Mouse (Mus musculus): ENCODE measurements around the gene Ndufb6. TPM values are rescaled to one million over a fixed set of nuclear protein-coding genes. Genes with fewer than 3 reads are reported as not detected.

The Ndufb6 gene
- polyA plus RNA-seq (2015; fragmentation: Nextera tagmentation; extraction: Ambion mirVana): 196 and 206 TPM in 2 replicates

DNA sequence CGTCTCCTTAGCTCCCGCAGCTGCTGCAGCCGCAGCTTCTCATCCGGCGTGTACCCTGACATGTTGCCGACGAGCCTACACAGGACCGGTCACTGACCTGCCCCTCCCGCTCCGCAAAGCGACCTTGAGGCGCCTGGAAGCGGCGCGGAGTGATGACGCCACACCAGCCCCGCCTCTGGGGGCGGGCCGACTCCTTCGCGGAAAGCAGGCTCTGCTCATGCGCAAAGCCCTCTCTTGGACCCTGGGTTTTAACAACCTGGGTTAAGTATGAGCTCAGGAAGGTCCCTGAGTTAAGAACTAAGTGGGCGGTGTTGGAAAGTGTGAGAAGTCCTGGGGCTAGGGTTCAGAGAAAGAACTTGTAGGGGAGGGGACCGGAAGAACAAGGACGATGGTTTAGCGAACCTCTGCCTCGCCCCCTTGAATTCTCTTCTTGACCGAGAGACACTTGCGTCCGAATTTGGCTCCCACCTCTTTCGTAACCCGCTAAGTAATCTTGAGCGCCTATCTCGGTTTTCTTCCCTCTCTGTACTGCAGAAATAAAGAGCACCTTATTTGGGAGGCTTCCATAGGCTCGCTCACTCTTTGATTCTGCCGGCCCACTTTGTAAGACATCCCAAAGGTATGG, at the start of gene Ndufb6:
Gene Ndufb6 (minus strand): TSS at position 146 of the 625 bp plus-strand sequence.

GRCm38 (mm10) chr4:40269430-40270032, 9.7 kb downstream of the Ndufb6 start, which contains the start of the genes Smim27 and Topors:
TSS of gene Smim27 (plus strand) at chr4:40269579.
TSS of gene Topors (minus strand) at chr4:40269850.

DNA sequence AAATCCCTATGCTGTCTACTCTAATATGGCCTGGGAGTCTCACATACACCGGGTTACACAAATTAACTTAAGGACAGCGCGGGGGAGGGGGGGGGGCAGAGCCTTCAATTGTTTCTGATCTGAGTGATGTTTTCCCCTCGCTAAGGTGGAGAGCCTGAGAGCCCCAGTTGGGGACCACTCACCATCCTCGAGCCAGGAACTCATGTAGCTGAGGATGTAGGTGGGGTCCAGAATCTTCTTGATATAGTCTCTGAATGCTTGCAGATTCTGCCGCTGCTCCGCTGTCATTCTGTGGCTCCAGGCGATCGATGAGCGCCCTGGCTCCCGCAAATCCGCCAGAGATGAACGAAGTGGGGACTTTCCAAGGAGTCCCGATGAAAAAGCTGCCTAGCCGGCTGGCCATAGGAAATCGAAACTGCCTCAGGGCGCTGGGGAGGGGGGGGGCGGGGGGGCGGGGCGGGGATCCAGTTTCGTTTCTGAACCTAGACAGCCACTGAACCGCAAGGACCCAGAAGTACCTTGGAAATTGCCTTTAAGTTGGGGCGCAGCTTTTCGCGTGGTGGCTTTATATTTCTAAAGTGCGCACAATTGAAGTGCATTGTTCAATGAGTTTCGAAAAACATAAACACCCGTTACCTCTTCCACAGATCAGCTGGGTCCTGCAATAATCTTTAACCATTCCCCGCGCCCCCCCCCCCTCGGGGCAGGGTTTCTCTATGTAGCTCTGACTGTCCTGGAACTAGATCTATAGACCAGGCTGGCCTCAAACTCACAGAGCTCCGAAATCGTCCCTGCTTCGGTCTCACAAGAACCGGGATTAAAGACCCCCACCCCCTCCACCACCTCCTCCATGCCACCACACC, 39.6 kb downstream of the Ndufb6 start, which contains the start of gene Ddx58:
Gene Ddx58 (minus strand): TSS at position 420 of the 863 bp plus-strand sequence.

Other genes with a start within 250 kb of the Ndufb6 start
- 21.7 and 22.5 TPM in 2 replicates for gene Aco1, start 136.3 kb downstream of the Ndufb6 start, polyA plus RNA-seq (2015; fragmentation: Nextera tagmentation; extraction: Ambion mirVana)
- gene Ddx58, start 39.6 kb downstream of the Ndufb6 start, polyA plus RNA-seq (2015; fragmentation: Nextera tagmentation; extraction: Ambion mirVana): 6.9 and 11.6 TPM in 2 replicates
- 36.4 and 38.4 TPM in 2 replicates for gene Smim27, start 9.8 kb downstream of the Ndufb6 start, polyA plus RNA-seq (2015; fragmentation: Nextera tagmentation; extraction: Ambion mirVana)
- gene Topors, start 9.6 kb downstream of the Ndufb6 start, polyA plus RNA-seq (2015; fragmentation: Nextera tagmentation; extraction: Ambion mirVana): 15.0 and 16.9 TPM in 2 replicates
- 0.31 and 0.45 TPM in 2 replicates for gene Tmem215, start 192.8 kb upstream of the Ndufb6 start, polyA plus RNA-seq (2015; fragmentation: Nextera tagmentation; extraction: Ambion mirVana)